Comparison of ENCODE assay signal across 9 mouse cellular contexts in the genomic region with DNA sequence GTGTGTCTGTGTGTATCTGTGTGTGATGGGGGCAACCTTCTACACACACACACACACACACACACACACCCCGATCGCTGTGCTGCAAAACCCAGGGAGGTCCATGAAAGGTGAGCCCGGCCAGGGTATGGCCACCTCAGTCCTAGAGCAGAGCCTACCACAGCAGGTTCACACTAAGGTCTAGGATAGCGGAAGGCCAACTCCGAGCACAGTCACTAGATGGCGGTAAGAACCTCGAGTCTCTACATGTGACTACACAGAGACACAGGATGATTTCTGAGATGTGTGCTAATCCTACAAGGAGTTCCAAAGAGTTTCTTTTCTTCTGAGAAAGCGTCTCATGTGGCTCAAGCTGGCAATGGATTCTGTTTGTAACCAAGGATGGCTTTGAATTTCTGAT. TPM values are rescaled to one million over a fixed set of nuclear protein-coding genes. Genes with fewer than 3 reads are reported as not detected.
DNase-seq lines count a peak whose midpoint lies in the region; ATAC-seq lines count a peak whose summit lies in the region.
"Had no signal": no experiment of that assay in that cellular context is flagged by ENCODE, and none has a peak within 500 bp of the region (broad histone marks: within the 10 kb centered on the region; RNA-seq: fewer than 3 reads in every experiment).

No protein-coding gene starts in this region.

- H3K9me3 ChIP-seq in liver, embryonic 15.5 days (replicated peaks) = no peaks in the 10 kb centered on the region
- H3K9me3 ChIP-seq: neural tube, embryonic 13.5 days had no signal

- no peaks in the 10 kb centered on the region for H3K4me1 ChIP-seq in liver, embryonic 15.5 days (replicated peaks)
- H3K4me1 ChIP-seq: neural tube, embryonic 13.5 days had no signal

- ATAC-seq in liver, embryonic 15.5 days (ENCODE audit: insufficient read depth) = peak; percentile 32; the same call in 1 of the 2 replicates

- H3K4me2 ChIP-seq in liver, embryonic 15.5 days = no peak overlapping the region
- H3K4me2 ChIP-seq: neural tube, embryonic 13.5 days had no signal

- H3K36me3 ChIP-seq in liver, embryonic 15.5 days (replicated peaks) = no peaks in the 10 kb centered on the region
- H3K36me3 ChIP-seq: neural tube, embryonic 13.5 days had no signal

- H3K27me3 ChIP-seq in liver, embryonic 15.5 days = no peaks in the 10 kb centered on the region; the same call in 1 of the 2 replicates
- H3K27me3 ChIP-seq: neural tube, embryonic 13.5 days had no signal

- H3K27ac ChIP-seq in liver, embryonic 15.5 days (replicated peaks) = no peak overlapping the region
- H3K27ac ChIP-seq: neural tube, embryonic 13.5 days had no signal

- H3K9ac ChIP-seq in liver, embryonic 15.5 days = no peak overlapping the region
- H3K9ac ChIP-seq: neural tube, embryonic 13.5 days had no signal

- no peak overlapping the region for H3K4me3 ChIP-seq in liver, embryonic 15.5 days (replicated peaks)
- H3K4me3 ChIP-seq: neural tube, embryonic 13.5 days had no signal

- DNase-seq in cerebellum, adult 18-20 months = peak; percentile 56 to 57
- no peak for DNase-seq in cerebellum, adult 9-11 months
- DNase-seq in ovary, postnatal 36 days (ENCODE audit: low spot score) = peak; percentile 51
- no peak for DNase-seq in ovary, adult 18-20 months (ENCODE audit: low spot score)
- peak; percentile 53 to 64 for DNase-seq in cerebellum, postnatal 36 days
- DNase-seq in heart, postnatal 4 days = peak; percentile 65
- DNase-seq in retina, embryonic 14.5 days (ENCODE audit: low spot score) = peak; percentile 76

- 34% methylated on average over 8 of the region's 8 CpGs for WGBS in liver, embryonic 15.5 days (ENCODE audit: insufficient replicate concordance)

RNA-seq across cellular contexts. Expression of a gene that starts 17.4 kb away (rescaled TPM):
- total RNA-seq in heart, postnatal 4 days (2021) = not detected
- 3.2 and 4.5 TPM in 2 replicates for polyA plus RNA-seq in liver, embryonic 15.5 days (2015; fragmentation: Nextera tagmentation; extraction: Ambion mirVana)

RNA-seq across cellular contexts. Expression of a gene that starts 19.8 kb away (rescaled TPM):
- total RNA-seq in heart, postnatal 4 days (2021) = 10 to 100 TPM; 21.5 to 24.5 TPM
- 38.2 and 42.4 TPM in 2 replicates for polyA plus RNA-seq in liver, embryonic 15.5 days (2015; fragmentation: Nextera tagmentation; extraction: Ambion mirVana)

RNA-seq across cellular contexts. Expression of a gene that starts 22.2 kb away (rescaled TPM):
- total RNA-seq in heart, postnatal 4 days (2021) = 10 to 100 TPM in 1 of 2 experiments, 1 to 10 TPM in 1; 9.1 to 10.3 TPM
- polyA plus RNA-seq in liver, embryonic 15.5 days (2015; fragmentation: Nextera tagmentation; extraction: Ambion mirVana) = 15.2 and 20.6 TPM in 2 replicates

Comparison
In these comparisons a context has a peak if more than half of its experiments do, and no peak if none do; other contexts are left out.
1. DNase-seq: peak in cerebellum, adult 18-20 months (2 of 2), ovary, postnatal 36 days (single experiment), cerebellum, postnatal 36 days (2 of 2), heart, postnatal 4 days (single experiment) and retina, embryonic 14.5 days (single experiment); none in cerebellum, adult 9-11 months (single experiment) and ovary, adult 18-20 months (single experiment).